Mouse (Mus musculus) right cerebral cortex, postnatal 10 days (tissue): ENCODE results near the gene Dnajc3.
"Not testable (repeated sequence)": the region's sequence is repeated elsewhere in the genome, so short reads cannot be mapped to it uniquely, and the experiment has no call there.

Experiments used
- DNase-seq, 2 experiments: peaks; one replicate each; pipeline ENCODE4 v3.0.0; 2021; ENCODE audit warnings: low spot score in 2 of 2

Dnajc3 gene

GRCm38 (mm10) chr14:118930777-118931176 is 7.0 kb upstream of the Dnajc3 start:
- DNase-seq, result no peak

GRCm38 (mm10) chr14:118931181-118931580 is 6.6 kb upstream of the Dnajc3 start:
- DNase-seq, result no peak

GRCm38 (mm10) chr14:118932956-118933355 is 4.8 kb upstream of the Dnajc3 start:
- DNase-seq, result no peak

GRCm38 (mm10) chr14:118934686-118935085 is 3.1 kb upstream of the Dnajc3 start:
- DNase-seq, result no peak

- no peak for DNase-seq
These were observed 1.5 kb upstream of the Dnajc3 start for GRCm38 (mm10) chr14:118936236-118936635.

- no peak for DNase-seq
These were observed 824 bp upstream of the Dnajc3 start for GRCm38 (mm10) chr14:118936952-118937351.

- no peak for DNase-seq
These were observed 775 bp downstream of the Dnajc3 start for GRCm38 (mm10) chr14:118938551-118938950.

GRCm38 (mm10) chr14:118940796-118941495 is 3.2 kb downstream of the Dnajc3 start:
- DNase-seq, result no peak

GRCm38 (mm10) chr14:118942076-118942475 is 4.3 kb downstream of the Dnajc3 start:
- no peak for DNase-seq

GRCm38 (mm10) chr14:118944702-118945101 is 6.9 kb downstream of the Dnajc3 start:
- no peak for DNase-seq

- no peak for DNase-seq
These were observed 11.1 kb downstream of the Dnajc3 start for GRCm38 (mm10) chr14:118948841-118949240.

- DNase-seq, result no peak
These were observed 14.3 kb downstream of the Dnajc3 start for GRCm38 (mm10) chr14:118951912-118952583.

- no peak for DNase-seq
These were observed 20.2 kb downstream of the Dnajc3 start for GRCm38 (mm10) chr14:118958010-118958409.

GRCm38 (mm10) chr14:118965356-118966000 is 27.7 kb downstream of the Dnajc3 start:
- DNase-seq, result no peak

- DNase-seq, result no peak
These were observed 29.9 kb downstream of the Dnajc3 start for GRCm38 (mm10) chr14:118967646-118968045.

- DNase-seq, result no peak
These were observed 34.5 kb downstream of the Dnajc3 start for GRCm38 (mm10) chr14:118972268-118972667.

- no peak for DNase-seq
These were observed 39.5 kb downstream of the Dnajc3 start for GRCm38 (mm10) chr14:118977136-118977816.

GRCm38 (mm10) chr14:118979571-118980325 is 42.0 kb downstream of the Dnajc3 start:
- DNase-seq, result no peak

- no peak for DNase-seq
These were observed 42.6 kb downstream of the Dnajc3 start for GRCm38 (mm10) chr14:118980358-118980757.

- DNase-seq, result no peak
These were observed 43.1 kb downstream of the Dnajc3 start for GRCm38 (mm10) chr14:118980890-118981289.

- DNase-seq, result not testable (repeated sequence)
These were observed 44.1 kb downstream of the Dnajc3 start for GRCm38 (mm10) chr14:118981711-118982428.
